Mouse (Mus musculus) MEL (cell line): ENCODE measurements around the gene Rapgef1. TPM values are rescaled to one million over a fixed set of nuclear protein-coding genes. Genes with fewer than 3 reads are reported as not detected.

Experiments
- DNase-seq: peaks from one replicate; pipeline ENCODE4 v3.0.0; 2011; ENCODE audit warnings: low read depth, low spot score
- H3K27ac ChIP-seq: 2 replicates; pipeline ENCODE4 v1.5.1; 2012; ENCODE audit warnings: low read depth, mild to moderate bottlenecking, control low read depth, low read length, moderate library complexity; ENCODE audit not compliant: control insufficient read depth
- H3K27me3 ChIP-seq, 2 experiments: fragments of 150-350 bp in 1 of 2; sonication (generic) in 1 of 2; 2 replicates each; pipeline ENCODE4 v1.6.1; 2012; ENCODE audit warnings: low read length in 2 of 2, mild to moderate bottlenecking in 2 of 2, improper control_type of control experiment in 1 of 2, moderate library complexity in 1 of 2; ENCODE audit not compliant: insufficient read depth in 2 of 2, control insufficient read depth in 1 of 2
- H3K36me3 ChIP-seq, 2 experiments: 2 replicates each; pipeline ENCODE4 v1.6.1; 2012 to 2014; ENCODE audit warnings: low read length in 2 of 2, improper control_type of control experiment in 1 of 2, inconsistent platforms in 1 of 2, mild to moderate bottlenecking in 1 of 2; ENCODE audit not compliant: insufficient read depth in 2 of 2, control insufficient read depth in 1 of 2
- H3K4me1 ChIP-seq, 2 experiments: fragments of 150-350 bp in 1 of 2; sonication (generic) in 1 of 2; 2 replicates each; pipeline ENCODE4 v1.6.1; 2012; ENCODE audit warnings: low read length in 2 of 2, improper control_type of control experiment in 1 of 2, mild to moderate bottlenecking in 1 of 2; ENCODE audit not compliant: insufficient read depth in 2 of 2, control insufficient read depth in 1 of 2
- H3K4me3 ChIP-seq, 2 experiments: fragments of 150-350 bp in 1 of 2; sonication (generic) in 1 of 2; 2 replicates each; pipeline ENCODE4 v1.5.1; 2012; ENCODE audit warnings: low read depth in 2 of 2, low read length in 2 of 2, mild to moderate bottlenecking in 2 of 2, moderate library complexity in 2 of 2, control low read depth in 1 of 2, improper control_type of control experiment in 1 of 2; ENCODE audit not compliant: control insufficient read depth in 1 of 2, insufficient read depth in 1 of 2
- H3K79me2 ChIP-seq: 2 replicates; pipeline ENCODE4 v1.6.1; 2012; ENCODE audit warnings: mild to moderate bottlenecking, low read length, moderate library complexity; ENCODE audit not compliant: control insufficient read depth, poor library complexity, insufficient read depth
- H3K9ac ChIP-seq: 2 replicates; pipeline ENCODE4 v1.6.1; 2012; ENCODE audit warnings: low read depth, mild to moderate bottlenecking, control low read depth, low read length, moderate library complexity; ENCODE audit not compliant: control insufficient read depth, poor library complexity, severe bottlenecking
- H3K9me3 ChIP-seq: fragments of 150-350 bp; sonication (generic); replicated peaks from 2 replicates; pipeline ENCODE4 v1.6.1; 2012; ENCODE audit warnings: mild to moderate bottlenecking, low read length, improper control_type of control experiment, moderate library complexity; ENCODE audit not compliant: insufficient read depth
- BHLHE40 ChIP-seq: IDR thresholded peaks from 2 replicates; pipeline ENCODE4 v1.6.1; 2012; ENCODE audit warnings: low read depth, mild to moderate bottlenecking, inconsistent platforms, low read length, improper control_type of control experiment, borderline replicate concordance
- CHD2 ChIP-seq: IDR thresholded peaks from 2 replicates; pipeline ENCODE4 v1.6.1; 2011; ENCODE audit warnings: low read length, improper control_type of control experiment
- CTCF ChIP-seq, 3 experiments: IDR thresholded peaks in 2 of 3; conservative IDR thresholded peaks in 1 of 3; 2 replicates each; pipeline ENCODE4 v1.5.1; 2011 to 2012; ENCODE audit warnings: low read length in 3 of 3, low read depth in 2 of 3, mild to moderate bottlenecking in 2 of 3, improper control_type of control experiment in 1 of 3, inconsistent platforms in 1 of 3, mixed read lengths in 1 of 3, moderate library complexity in 1 of 3; ENCODE audit not compliant: control insufficient read depth in 1 of 3, insufficient read depth in 1 of 3, poor library complexity in 1 of 3, severe bottlenecking in 1 of 3
- ELF1 ChIP-seq: IDR thresholded peaks from 2 replicates; pipeline ENCODE4 v1.6.1; 2014; ENCODE audit warnings: low read depth, mild to moderate bottlenecking, inconsistent platforms, low read length, improper control_type of control experiment, moderate library complexity
- EP300 ChIP-seq, 2 experiments: IDR thresholded peaks; 2 replicates each; pipeline ENCODE4 v1.6.1; 2011; ENCODE audit warnings: improper control_type of control experiment in 2 of 2, low read length in 2 of 2, low read depth in 1 of 2, mild to moderate bottlenecking in 1 of 2
- ETS1 ChIP-seq: IDR thresholded peaks from 2 replicates; pipeline ENCODE4 v1.6.1; 2012; ENCODE audit warnings: low read depth, mild to moderate bottlenecking, inconsistent platforms, low read length, improper control_type of control experiment, moderate library complexity
- GATA1 ChIP-seq: IDR thresholded peaks from 2 replicates; pipeline ENCODE4 v1.6.1; 2011; ENCODE audit warnings: low read depth, low read length, improper control_type of control experiment
- HCFC1 ChIP-seq: IDR thresholded peaks from 2 replicates; pipeline ENCODE4 v1.6.1; 2012; ENCODE audit warnings: low read depth, mild to moderate bottlenecking, inconsistent platforms, low read length, improper control_type of control experiment, moderate library complexity
- JUND ChIP-seq: IDR thresholded peaks from 2 replicates; pipeline ENCODE4 v1.6.1; 2011; ENCODE audit warnings: low read depth, mild to moderate bottlenecking, improper control_type of control experiment, low read length
- KAT2A ChIP-seq: conservative IDR thresholded peaks from 2 replicates; pipeline ENCODE4 v1.6.1; 2012; ENCODE audit warnings: low read depth, low read length, improper control_type of control experiment, inconsistent platforms
- MAFK ChIP-seq: IDR thresholded peaks from 2 replicates; pipeline ENCODE4 v1.6.1; 2011; ENCODE audit warnings: low read depth, mild to moderate bottlenecking, low read length, improper control_type of control experiment, borderline replicate concordance
- MAX ChIP-seq: IDR thresholded peaks from 2 replicates; pipeline ENCODE4 v1.6.1; 2011; ENCODE audit warnings: low read length, improper control_type of control experiment
- MAZ ChIP-seq: IDR thresholded peaks from 2 replicates; pipeline ENCODE4 v1.6.1; 2012; ENCODE audit warnings: low read depth, mild to moderate bottlenecking, inconsistent platforms, low read length, improper control_type of control experiment
- MXI1 ChIP-seq: IDR thresholded peaks from 2 replicates; pipeline ENCODE4 v1.6.1; 2011; ENCODE audit warnings: mild to moderate bottlenecking, low read depth, low read length, improper control_type of control experiment
- MYB ChIP-seq: IDR thresholded peaks from 2 replicates; pipeline ENCODE4 v1.6.1; 2011; ENCODE audit warnings: mild to moderate bottlenecking, low read depth, low read length, improper control_type of control experiment
- MYC ChIP-seq: IDR thresholded peaks from 2 replicates; pipeline ENCODE4 v1.6.1; 2011; ENCODE audit warnings: low read depth, mild to moderate bottlenecking, low read length, improper control_type of control experiment, moderate library complexity
- NELFE ChIP-seq: IDR thresholded peaks from 2 replicates; pipeline ENCODE4 v1.6.1; 2011; ENCODE audit warnings: low read depth, low read length, improper control_type of control experiment
- NRF1 ChIP-seq: IDR thresholded peaks from 2 replicates; pipeline ENCODE4 v1.6.1; 2014; ENCODE audit warnings: low read depth, mild to moderate bottlenecking, inconsistent platforms, low read length, improper control_type of control experiment, moderate library complexity; ENCODE audit not compliant: poor library complexity, insufficient read depth, severe bottlenecking
- POLR2A ChIP-seq, 2 experiments: IDR thresholded peaks; 2 replicates each; pipeline ENCODE4 v1.6.1; 2011 to 2012; ENCODE audit warnings: low read length in 2 of 2, mild to moderate bottlenecking in 2 of 2, control low read depth in 1 of 2, improper control_type of control experiment in 1 of 2, low read depth in 1 of 2, moderate library complexity in 1 of 2; ENCODE audit not compliant: control insufficient read depth in 1 of 2, insufficient read depth in 1 of 2, poor library complexity in 1 of 2
- POLR2AphosphoS2 ChIP-seq: IDR thresholded peaks from 2 replicates; pipeline ENCODE4 v1.6.1; 2011; ENCODE audit warnings: low read length, improper control_type of control experiment
- POLR2AphosphoS5 ChIP-seq: IDR thresholded peaks from 2 replicates; pipeline ENCODE4 v1.6.1; 2012; ENCODE audit warnings: low read depth, borderline replicate concordance, mild to moderate bottlenecking, inconsistent platforms, low read length, moderate library complexity, mixed read lengths
- RCOR1 ChIP-seq: IDR thresholded peaks from 2 replicates; pipeline ENCODE4 v1.6.1; 2012; ENCODE audit warnings: low read depth, mild to moderate bottlenecking, inconsistent platforms, low read length, improper control_type of control experiment
- SIN3A ChIP-seq: IDR thresholded peaks from 2 replicates; pipeline ENCODE4 v1.6.1; 2012; ENCODE audit warnings: low read length, improper control_type of control experiment, inconsistent platforms
- SMC3 ChIP-seq: IDR thresholded peaks from 2 replicates; pipeline ENCODE4 v1.6.1; 2011; ENCODE audit warnings: low read depth, low read length, improper control_type of control experiment
- TAL1 ChIP-seq: IDR thresholded peaks from 2 replicates; pipeline ENCODE4 v1.6.1; 2012; ENCODE audit warnings: mild to moderate bottlenecking, inconsistent platforms, low read length, moderate library complexity, mixed read lengths
- TCF12 ChIP-seq: IDR thresholded peaks from 2 replicates; pipeline ENCODE4 v1.6.1; 2014; ENCODE audit warnings: low read depth, mild to moderate bottlenecking, inconsistent platforms, low read length, improper control_type of control experiment, moderate library complexity
- UBTF ChIP-seq: IDR thresholded peaks from 2 replicates; pipeline ENCODE4 v1.6.1; 2012; ENCODE audit warnings: low read depth, mild to moderate bottlenecking, inconsistent platforms, low read length, improper control_type of control experiment, moderate library complexity, borderline replicate concordance; ENCODE audit not compliant: insufficient read depth
- USF1 ChIP-seq: IDR thresholded peaks from 2 replicates; pipeline ENCODE4 v1.6.1; 2014; ENCODE audit warnings: low read depth, mild to moderate bottlenecking, inconsistent platforms, low read length, improper control_type of control experiment, moderate library complexity
- ZC3H11A ChIP-seq: IDR thresholded peaks from 2 replicates; pipeline ENCODE4 v1.6.1; 2012; ENCODE audit warnings: low read depth, mild to moderate bottlenecking, inconsistent platforms, low read length, improper control_type of control experiment
- ZKSCAN1 ChIP-seq: IDR thresholded peaks from 2 replicates; pipeline ENCODE4 v1.6.1; 2012; ENCODE audit warnings: low read depth, mild to moderate bottlenecking, inconsistent platforms, low read length, improper control_type of control experiment, moderate library complexity
- ZMIZ1 ChIP-seq: IDR thresholded peaks from 2 replicates; pipeline ENCODE4 v1.6.1; 2012; ENCODE audit warnings: low read depth, mild to moderate bottlenecking, inconsistent platforms, low read length, improper control_type of control experiment, moderate library complexity
- ZNF384 ChIP-seq: IDR thresholded peaks from 2 replicates; pipeline ENCODE4 v1.6.1; 2012; ENCODE audit warnings: low read depth, mild to moderate bottlenecking, inconsistent platforms, low read length, improper control_type of control experiment
- polyA plus RNA-seq, 2 experiments: library from polyadenylated mRNA; stranded (reverse) in 1 of 2; unstranded in 1 of 2; fragments of >175 nt in 1 of 2; fragments of >200 nt in 1 of 2; gene quantifications; 2 replicates each; pipeline versions ENCODE4 v1.2.1 to v1.2.4; 2012; ENCODE audit warnings: low replicate concordance in 2 of 2, low read depth in 1 of 2; ENCODE audit not compliant: insufficient read length in 2 of 2, insufficient read depth in 1 of 2, missing spikeins in 1 of 2
- total RNA-seq: library from RNA; depleted of rRNA; stranded (reverse); fragments of 300-350 nt; gene quantifications from 2 replicates; pipeline ENCODE4 v1.2.3, GENCODE M21; 2012

The Rapgef1 gene
- total and polyA plus RNA-seq, 3 experiments, result 57.2 to 88.3 (median 77.0) TPM

- TF ChIP-seq JUND (peak; percentile 65; the same call in 1 of the 2 replicates), ZKSCAN1 (no peak), POLR2A (IDR thresholded peaks at IDR 0.05; ENCODE audit: control insufficient read depth in 1 of 2, insufficient read depth in 1 of 2, low read depth in 1 of 2, low read length in 2 of 2, poor library complexity in 1 of 2) (peak; percentile 82 to 90), UBTF (no peak)
- TF ChIP-seq, all 39 proteins: peak for 18
Measured at GRCm38 (mm10) chr2:29787104-29787917, 167.8 kb downstream of the Rapgef1 start, which contains the start of gene Coq4 (continued).

- Histone ChIP-seq H3K27me3 (no peaks in the 10 kb centered on the region), H3K9me3 (no peaks in the 10 kb centered on the region), H3K4me1 (peaks cover 0 to 9% of the 10 kb centered on the region in 2 experiments; a peak in 2 of 4 replicates), H3K9ac (peak within 1 kb of the TSS; percentile 88), H3K4me3 (peak within 1 kb of the TSS; percentile 68 to 97), H3K36me3 (peaks cover 3 to 10% of the 10 kb centered on the region in 2 experiments; a peak in 2 of 4 replicates), H3K27ac (peak within 1 kb of the TSS; percentile 78), H3K79me2 (peaks cover 14% of the 10 kb centered on the region)
- peak; percentile 90 for DNase-seq
- peak; percentile 90 for TF ChIP-seq SIN3A
- peak; percentile 94 for TF ChIP-seq MXI1
- no peak for TF ChIP-seq MAFK
- 0 out of 2 replicates have a peak, but pooled peaks have one; percentile 8 for TF ChIP-seq NRF1
- TF ChIP-seq ZMIZ1, result peak; percentile 4; the same call in 1 of the 2 replicates
- TF ChIP-seq MAX, result peak; percentile 85
- TF ChIP-seq ZNF384, result no peak
- peak; percentile 79 for TF ChIP-seq HCFC1
- no peak; the same call in 1 of the 2 replicates for TF ChIP-seq KAT2A
- TF ChIP-seq MAZ, result peak; percentile 53; the same call in 1 of the 2 replicates
- no peak for TF ChIP-seq ZC3H11A
- TF ChIP-seq CTCF (IDR thresholded peaks at IDR 0.05 in 2 of 3, conservative IDR thresholded peaks at IDR 0.05 in 1 of 3; ENCODE audit: control insufficient read depth in 1 of 3, insufficient read depth in 1 of 3, low read depth in 2 of 3, low read length in 3 of 3, poor library complexity in 1 of 3, severe bottlenecking in 1 of 3), result no peak
- TF ChIP-seq BHLHE40, result no peak
- TF ChIP-seq POLR2AphosphoS2, result no peak
- no peak for TF ChIP-seq ZKSCAN1
- no peak for TF ChIP-seq POLR2AphosphoS5
- TF ChIP-seq USF1, result peak; percentile 66; the same call in 1 of the 2 replicates
- TF ChIP-seq TAL1, result no peak
- no peak for TF ChIP-seq CHD2
- no peak for TF ChIP-seq RCOR1
- TF ChIP-seq MYC, result peak; percentile 76
- no peak for TF ChIP-seq UBTF
- TF ChIP-seq ETS1, result no peak
- peak; percentile 65; the same call in 1 of the 2 replicates for TF ChIP-seq NELFE
- TF ChIP-seq EP300 (IDR thresholded peaks at IDR 0.05; ENCODE audit: low read depth in 1 of 2, low read length in 2 of 2), result no peak
- no peak for TF ChIP-seq SMC3
- 0 out of 2 replicates have a peak, but pooled peaks have one; percentile 58 for TF ChIP-seq ELF1
- no peak for TF ChIP-seq MYB
- peak; percentile 56; the same call in 1 of the 2 replicates for TF ChIP-seq TCF12
- no peak for TF ChIP-seq GATA1
Measured at GRCm38 (mm10) chr2:29787937-29788681, 168.6 kb downstream of the Rapgef1 start, which contains the start of gene Trub2. Gene Trub2, minus strand, starts transcription at chr2:29788502.
